Mouse (Mus musculus) embryonic stem cell, embryonic (primary cell): Measurements from ENCODE around the gene Spag16.

Experiments
- CTCF ChIA-PET, 4 experiments: fragments of 300-600 bp in 2 of 4; fragments of 350-600 bp in 2 of 4; sonication (Branson Sonifier 250); formaldehyde crosslinking; loops; one replicate each; lab custom pipeline; 2022; ENCODE audit warnings: inconsistent platforms in 2 of 4; lab: Charles Lee
- POLR2A ChIA-PET, 4 experiments: fragments of 300-600 bp in 2 of 4; fragments of 350-600 bp in 2 of 4; sonication (Branson Sonifier 250); formaldehyde crosslinking; loops; one replicate each; lab custom pipeline; 2022; ENCODE audit warnings: antibody characterized with exemption in 4 of 4, inconsistent platforms in 1 of 4; lab: Charles Lee

Spag16 gene

GRCm38 (mm10) chr1:70067404-70067803 lies 240.6 kb downstream of the Spag16 start:
- CTCF ChIA-PET, result no interaction called here
- POLR2A ChIA-PET, result interaction anchor here in 1 of 4 experiments (0.7 kb wide), 1 partner anchor 86 kb away, joined by 3 read pairs; no protein-coding TSS in a partner anchor

GRCm38 (mm10) chr1:70073440-70073839 lies 246.7 kb downstream of the Spag16 start:
- ChIA-PET CTCF (no interaction called here), POLR2A (interaction anchor here in 1 of 4 experiments (0.5 kb wide), 1 partner anchor 9 kb away, joined by 3 read pairs; no protein-coding TSS in a partner anchor)

GRCm38 (mm10) chr1:70078806-70079205 lies 252.0 kb downstream of the Spag16 start:
- ChIA-PET POLR2A (no interaction called here), CTCF (no interaction called here)

- ChIA-PET POLR2A (interaction anchor here in 1 of 4 experiments (0.6 kb wide), 1 partner anchor 9 kb away, joined by 3 read pairs; no protein-coding TSS in a partner anchor), CTCF (interaction anchor here in 1 of 4 experiments (0.7 kb wide), 1 partner anchor 882 kb away, joined by 6 read pairs; no protein-coding TSS in a partner anchor)
Measured at GRCm38 (mm10) chr1:70082208-70082878, 255.6 kb downstream of the Spag16 start.

- ChIA-PET POLR2A (no interaction called here), CTCF (interaction anchor here in 1 of 4 experiments (0.7 kb wide), 1 partner anchor 151 kb away, joined by 5 read pairs; no protein-coding TSS in a partner anchor)
Measured at GRCm38 (mm10) chr1:70104683-70105082, 277.9 kb downstream of the Spag16 start.

- POLR2A ChIA-PET, result no interaction called here
- CTCF ChIA-PET, result interaction anchor here in 1 of 4 experiments (0.6 kb wide), 1 partner anchor 336 kb away, joined by 23 read pairs; no protein-coding TSS in a partner anchor
Measured at GRCm38 (mm10) chr1:70116212-70116982, 289.6 kb downstream of the Spag16 start.

DNA sequence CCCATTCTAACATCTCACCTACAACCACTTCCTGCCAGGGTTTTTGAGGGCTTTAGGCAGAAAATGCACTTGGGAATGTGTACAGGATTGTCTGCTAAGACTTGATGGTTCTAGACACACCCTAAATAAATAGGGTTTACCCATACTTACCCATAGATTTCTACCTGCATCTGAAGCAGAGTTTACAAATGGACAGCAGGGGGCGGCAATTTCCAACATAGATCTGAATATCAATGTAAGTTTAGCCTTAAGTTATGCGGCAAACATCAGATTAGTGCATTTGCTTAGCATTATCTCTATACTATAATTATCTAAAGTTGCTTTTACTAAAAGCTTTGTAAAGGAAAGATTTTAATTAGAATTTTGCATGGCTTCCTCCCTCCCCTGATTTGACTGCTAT lies 301.3 kb downstream of the Spag16 start:
- CTCF ChIA-PET, result no interaction called here
- POLR2A ChIA-PET, result no interaction called here

GRCm38 (mm10) chr1:70135547-70135946 lies 308.8 kb downstream of the Spag16 start:
- ChIA-PET POLR2A (no interaction called here), CTCF (interaction anchor here in 1 of 4 experiments (0.6 kb wide), 1 partner anchor 1056 kb away, joined by 3 read pairs; no protein-coding TSS in a partner anchor)

DNA sequence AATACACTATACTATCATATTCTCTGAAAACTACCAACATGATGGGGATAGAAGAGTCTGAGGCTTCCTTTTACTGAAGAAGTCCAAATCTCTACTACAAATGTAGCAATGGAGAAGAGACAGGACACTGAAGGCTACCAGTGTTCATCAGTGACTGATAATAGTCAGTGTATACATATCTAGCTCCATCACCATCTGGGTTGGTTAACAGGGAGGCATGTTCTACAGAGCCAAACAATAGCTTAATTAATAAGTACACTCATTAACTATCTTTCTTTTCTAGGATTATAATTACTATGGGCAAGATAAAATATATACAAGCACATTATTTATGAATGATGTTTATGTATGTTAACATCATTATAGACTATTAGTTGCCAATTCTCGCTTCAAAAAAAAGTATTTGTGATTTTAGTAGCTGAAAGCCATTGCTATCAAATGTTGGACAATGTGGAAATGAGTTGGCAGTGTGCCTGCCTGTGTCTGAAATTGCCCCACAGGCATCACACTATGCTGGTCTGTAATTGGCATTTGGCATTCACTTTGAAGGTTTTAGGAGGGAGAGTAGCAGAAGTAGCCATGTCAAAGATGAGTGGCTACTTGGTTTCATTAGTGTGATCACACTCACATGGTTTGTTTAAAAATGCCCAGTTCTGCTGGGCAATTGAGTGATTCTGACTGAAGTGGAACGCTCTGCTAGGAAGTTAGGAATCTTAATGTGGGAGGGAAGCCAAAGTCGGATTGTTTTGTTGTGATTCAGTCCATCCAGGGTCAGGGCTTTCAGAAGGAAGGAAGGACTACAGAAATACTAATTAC lies 338.8 kb downstream of the Spag16 start:
- POLR2A ChIA-PET, result no interaction called here
- CTCF ChIA-PET, result no interaction called here

GRCm38 (mm10) chr1:70180123-70180741 lies 353.5 kb downstream of the Spag16 start:
- POLR2A ChIA-PET, result no interaction called here
- CTCF ChIA-PET, result no interaction called here

DNA sequence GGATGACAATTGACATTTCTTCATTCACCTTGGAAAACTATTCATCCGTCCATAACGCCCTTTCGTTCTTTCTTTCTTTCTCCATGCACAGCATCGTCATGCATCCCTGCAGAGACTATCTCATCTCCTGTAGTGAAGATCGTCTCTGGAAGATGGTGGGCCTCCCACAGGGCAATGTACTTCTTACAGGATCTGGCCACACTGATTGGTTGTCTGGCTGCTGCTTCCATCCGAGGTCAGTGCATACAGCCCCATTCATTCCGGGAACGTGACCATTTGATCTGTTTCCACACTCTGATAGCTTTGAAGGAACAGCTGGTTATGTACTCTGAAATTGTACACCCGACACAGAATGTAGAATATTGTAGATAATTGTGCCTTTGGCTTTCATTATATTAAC lies 438.0 kb downstream of the Spag16 start:
- POLR2A ChIA-PET, result no interaction called here
- CTCF ChIA-PET, result no interaction called here

DNA sequence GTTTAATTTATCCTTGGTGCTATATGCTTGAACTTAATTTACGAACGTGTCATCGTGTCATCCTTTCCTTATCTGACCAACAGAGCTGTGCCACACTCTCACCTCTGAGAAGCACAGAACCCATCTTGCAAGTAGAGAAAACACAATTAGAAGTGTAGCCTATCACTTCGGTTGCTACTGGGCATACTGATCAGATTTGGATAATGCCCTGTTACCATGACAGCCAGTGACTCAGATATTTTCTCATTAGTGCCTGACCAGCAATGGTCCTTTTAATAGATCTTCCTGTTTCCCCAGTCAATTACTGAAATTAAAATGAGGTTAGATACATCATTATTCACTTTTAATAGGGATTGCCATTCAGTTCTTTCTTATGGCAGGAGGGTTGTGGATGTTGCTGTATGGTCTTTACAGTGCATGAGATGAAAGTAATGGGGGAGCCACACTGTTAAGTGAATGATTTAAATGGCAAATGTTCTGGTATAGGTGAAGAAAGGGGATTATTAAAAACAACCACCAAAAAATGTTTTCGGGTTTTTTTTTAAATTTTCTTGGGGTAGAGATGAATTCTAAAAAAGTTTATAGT lies 439.2 kb downstream of the Spag16 start:
- ChIA-PET CTCF (no interaction called here), POLR2A (no interaction called here)

DNA sequence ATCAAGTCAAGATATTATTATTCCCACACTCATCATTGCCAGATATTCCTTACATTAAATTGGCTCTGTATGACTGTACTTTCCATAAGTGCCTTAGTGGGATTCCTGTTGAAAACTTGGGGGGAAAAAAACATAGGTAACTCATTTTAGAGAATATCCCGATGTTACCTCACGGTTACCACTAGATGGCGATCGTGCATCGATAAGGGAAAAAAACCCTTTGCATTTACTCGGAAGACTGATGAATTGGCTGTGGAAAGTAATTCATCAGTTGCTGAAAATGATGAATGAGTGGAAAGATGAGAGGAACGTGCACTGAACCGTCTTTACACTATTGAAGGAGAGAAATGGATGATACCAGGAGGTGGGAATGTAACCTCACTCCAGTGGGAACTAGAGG lies 443.4 kb downstream of the Spag16 start:
- POLR2A ChIA-PET, result no interaction called here
- CTCF ChIA-PET, result no interaction called here

GRCm38 (mm10) chr1:70272753-70273152 lies 446.0 kb downstream of the Spag16 start:
- ChIA-PET CTCF (no interaction called here), POLR2A (no interaction called here)

DNA sequence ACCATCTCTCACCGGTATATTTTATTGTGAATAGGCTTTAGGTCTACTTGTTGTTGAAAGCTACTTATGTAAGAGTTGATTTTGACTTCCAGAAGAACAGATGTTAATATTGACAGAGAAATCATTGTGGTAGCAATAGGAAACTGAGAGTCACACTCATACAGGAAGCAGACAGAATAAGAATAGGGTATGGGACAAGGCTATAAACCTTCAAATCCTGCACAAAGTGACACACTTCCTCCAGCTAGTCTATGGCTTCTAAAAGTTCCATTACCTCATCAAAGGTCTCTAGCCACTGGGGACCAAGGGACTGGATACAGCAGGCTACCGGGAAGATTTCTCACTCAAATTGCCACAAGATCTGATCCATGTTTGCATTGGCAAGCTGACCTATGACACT lies 452.5 kb downstream of the Spag16 start:
- CTCF ChIA-PET, result no interaction called here

GRCm38 (mm10) chr1:70283388-70283787 lies 456.6 kb downstream of the Spag16 start:
- CTCF ChIA-PET, result no interaction called here
- POLR2A ChIA-PET, result no interaction called here

More for the DNA sequence above, 452.5 kb downstream of the Spag16 start:
- POLR2A ChIA-PET, result no interaction called here

DNA sequence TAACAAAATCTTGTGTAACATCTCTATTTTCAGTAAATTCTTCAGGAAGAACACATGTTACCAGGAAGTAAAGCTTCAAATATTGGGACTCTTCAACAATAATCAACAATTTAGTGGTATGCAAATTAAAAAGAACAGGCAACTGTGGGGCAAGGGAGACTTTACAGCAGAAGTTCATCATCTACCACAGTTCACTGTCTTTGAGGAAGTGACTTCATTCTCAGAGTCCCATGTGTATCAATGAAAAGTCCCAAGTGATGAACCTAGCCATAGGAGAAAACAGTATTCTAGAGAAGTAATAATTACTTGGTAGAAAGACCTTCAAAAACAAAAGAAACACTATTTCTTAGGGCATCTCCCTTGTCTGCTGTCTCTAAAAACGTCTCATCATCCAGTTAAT lies 457.4 kb downstream of the Spag16 start:
- ChIA-PET POLR2A (no interaction called here), CTCF (no interaction called here)

- ChIA-PET POLR2A (no interaction called here), CTCF (no interaction called here)
Measured at GRCm38 (mm10) chr1:70316128-70316765, 489.5 kb downstream of the Spag16 start.
